Mouse (Mus musculus) megakaryocyte, embryonic 14.5 days (primary cell): ENCODE measurements around the gene Spint4. TPM values are rescaled to one million over a fixed set of nuclear protein-coding genes. Genes with fewer than 3 reads are reported as not detected.
"Not testable (repeated sequence)": the region's sequence is repeated elsewhere in the genome, so short reads cannot be mapped to it uniquely, and the experiment has no call there.

Experiments used
- H3K27me3 ChIP-seq: replicated peaks from 2 replicates; pipeline ENCODE3; 2012; ENCODE audit warnings: inconsistent platforms
- H3K36me3 ChIP-seq: replicated peaks from 2 replicates; pipeline ENCODE3; 2012; ENCODE audit warnings: low read length, inconsistent platforms, mixed read lengths
- H3K4me1 ChIP-seq: 2 replicates; pipeline ENCODE4 v1.6.1; 2012; ENCODE audit warnings: inconsistent platforms
- H3K4me3 ChIP-seq: replicated peaks from 2 replicates; pipeline ENCODE3; 2012; ENCODE audit warnings: moderate library complexity, mild to moderate bottlenecking, inconsistent platforms
- H3K9me3 ChIP-seq: 2 replicates; pipeline ENCODE4 v1.6.1; 2012; ENCODE audit warnings: inconsistent platforms
- FLI1 ChIP-seq: IDR thresholded peaks from 2 replicates; pipeline ENCODE4 v1.6.1; 2012; ENCODE audit warnings: low read length, inconsistent platforms, mixed read lengths
- GATA1 ChIP-seq: IDR thresholded peaks from 3 replicates; pipeline ENCODE4 v1.6.1; 2012; ENCODE audit warnings: mixed read lengths, low read length, inconsistent platforms, borderline replicate concordance
- polyA plus RNA-seq: library from polyadenylated mRNA; stranded (reverse); fragments of >175 nt; gene quantifications from 2 replicates; pipeline ENCODE4 v1.2.3, GENCODE M21; 2012; ENCODE audit warnings: low replicate concordance; ENCODE audit not compliant: insufficient read depth

Spint4 gene
- polyA plus RNA-seq, 1 experiment = not detected

DNA sequence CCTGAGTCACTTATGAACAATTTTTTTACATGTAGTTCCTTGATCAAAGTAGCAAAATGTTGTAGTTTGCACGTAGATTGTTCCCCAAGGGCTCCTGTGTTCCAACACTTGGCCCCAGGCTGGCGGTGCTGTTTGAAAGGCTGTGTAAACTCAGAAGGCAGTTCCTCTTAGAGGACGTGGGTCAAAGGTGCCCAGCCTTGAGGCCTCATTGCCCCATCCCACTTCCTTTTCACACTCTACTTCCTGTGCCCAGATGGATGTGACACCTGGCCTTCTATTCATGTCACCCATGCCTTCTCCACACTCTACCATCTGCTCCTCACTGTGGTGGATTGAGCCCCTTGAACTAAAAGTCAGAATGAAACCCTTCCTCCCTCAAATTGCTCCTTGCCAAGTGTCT is 18.4 kb upstream of the Spint4 start:
- Histone ChIP-seq H3K36me3 (no peaks in the 10 kb centered on the region), H3K4me1 (peaks cover 14% of the 10 kb centered on the region), H3K9me3 (peaks cover 7% of the 10 kb centered on the region), H3K27me3 (peaks cover 6% of the 10 kb centered on the region), H3K4me3 (no peak overlapping the region)
- TF ChIP-seq GATA1 = no peak
- TF ChIP-seq FLI1 = no peak

GRCm38 (mm10) chr2:164684807-164685206 is 13.5 kb upstream of the Spint4 start, which contains the start of gene Wfdc13:
TSS of gene Wfdc13 (plus strand) at chr2:164685107.
- TF ChIP-seq FLI1 (no peak), GATA1 (no peak)
- Histone ChIP-seq H3K36me3 (no peaks in the 10 kb centered on the region), H3K9me3 (no peaks in the 10 kb centered on the region), H3K4me3 (no peak within 1 kb of the TSS), H3K4me1 (peaks cover 3% of the 10 kb centered on the region), H3K27me3 (peaks cover 14% of the 10 kb centered on the region)

- no peak overlapping the region for H3K4me3 ChIP-seq
- peaks cover 19% of the 10 kb centered on the region for H3K27me3 ChIP-seq
- peaks cover 8% of the 10 kb centered on the region; the same call in 1 of the 2 replicates for H3K9me3 ChIP-seq
- H3K36me3 ChIP-seq = no peaks in the 10 kb centered on the region
- peaks cover 5% of the 10 kb centered on the region; the same call in 1 of the 2 replicates for H3K4me1 ChIP-seq
- TF ChIP-seq GATA1 (no peak), FLI1 (no peak)
Observed at GRCm38 (mm10) chr2:164700959-164701358, 2.7 kb downstream of the Spint4 start.

DNA sequence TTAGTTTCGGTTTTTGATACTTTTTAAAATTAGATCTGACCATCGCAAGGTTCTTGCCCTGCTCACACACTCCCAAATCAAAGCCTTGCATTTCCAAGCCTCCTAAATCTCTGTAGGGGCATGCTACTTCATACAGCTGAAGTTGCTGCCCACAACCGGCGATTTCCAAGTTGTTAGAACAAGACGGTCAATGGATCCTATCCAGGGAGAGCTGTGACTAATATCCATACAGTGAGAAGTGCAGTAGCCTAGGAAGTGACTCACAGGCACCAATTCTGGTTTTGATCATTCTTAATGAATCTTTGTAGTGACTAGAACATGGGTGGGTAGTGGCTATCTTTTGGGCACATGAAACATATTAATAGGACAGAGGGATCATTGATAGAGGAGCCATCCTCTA is 3.5 kb downstream of the Spint4 start:
- H3K9me3 ChIP-seq = peaks cover 8% of the 10 kb centered on the region; the same call in 1 of the 2 replicates
- TF ChIP-seq GATA1 (no peak), FLI1 (no peak)
- peaks cover 19% of the 10 kb centered on the region for H3K27me3 ChIP-seq
- peaks cover 5% of the 10 kb centered on the region; the same call in 1 of the 2 replicates for H3K4me1 ChIP-seq
- no peaks in the 10 kb centered on the region for H3K36me3 ChIP-seq
- no peak overlapping the region for H3K4me3 ChIP-seq

GRCm38 (mm10) chr2:164704235-164704634 is 5.9 kb downstream of the Spint4 start:
- TF ChIP-seq GATA1 (no peak), FLI1 (no peak)
- Histone ChIP-seq H3K9me3 (peaks cover 8% of the 10 kb centered on the region; the same call in 1 of the 2 replicates), H3K4me3 (no peak overlapping the region), H3K36me3 (no peaks in the 10 kb centered on the region), H3K4me1 (peaks cover 5% of the 10 kb centered on the region; the same call in 1 of the 2 replicates), H3K27me3 (peaks cover 14% of the 10 kb centered on the region)

DNA sequence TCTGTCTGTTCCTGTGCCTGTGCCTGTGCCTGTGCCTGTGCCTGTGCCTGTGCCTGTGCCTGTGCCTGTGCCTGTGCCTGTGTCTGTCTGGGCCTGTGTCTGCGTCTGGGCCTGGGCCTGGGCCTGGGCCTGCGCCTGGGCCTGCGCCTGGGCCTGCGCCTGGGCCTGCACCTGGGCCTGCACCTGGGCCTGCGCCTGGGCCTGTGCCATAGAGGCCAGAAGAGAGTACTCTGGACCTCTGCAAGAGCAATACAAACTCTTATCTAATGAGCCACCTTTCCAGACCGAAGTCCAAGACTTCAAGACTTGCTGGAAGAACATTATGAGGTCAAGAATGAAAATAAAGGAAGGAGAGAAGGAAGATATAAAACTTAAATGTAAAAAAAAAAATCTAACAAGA is 7.0 kb downstream of the Spint4 start:
- Histone ChIP-seq H3K4me3 (no peak overlapping the region), H3K9me3 (peaks cover 8% of the 10 kb centered on the region; the same call in 1 of the 2 replicates), H3K36me3 (no peaks in the 10 kb centered on the region), H3K4me1 (no peaks in the 10 kb centered on the region), H3K27me3 (peaks cover 15% of the 10 kb centered on the region)
- TF ChIP-seq GATA1 = no peak
- TF ChIP-seq FLI1 = no peak

- Histone ChIP-seq H3K4me1 (no peaks in the 10 kb centered on the region), H3K4me3 (no peak overlapping the region), H3K36me3 (no peaks in the 10 kb centered on the region), H3K9me3 (peaks cover 8% of the 10 kb centered on the region; the same call in 1 of the 2 replicates), H3K27me3 (peaks cover 12% of the 10 kb centered on the region)
- TF ChIP-seq FLI1 (no peak), GATA1 (no peak)
Observed at GRCm38 (mm10) chr2:164705991-164706390, 7.7 kb downstream of the Spint4 start.

- Histone ChIP-seq H3K27me3 (peaks cover 15% of the 10 kb centered on the region), H3K4me3 (no peak within 1 kb of the TSS), H3K9me3 (no peaks in the 10 kb centered on the region), H3K4me1 (no peaks in the 10 kb centered on the region), H3K36me3 (no peaks in the 10 kb centered on the region)
- no peak for TF ChIP-seq FLI1
- TF ChIP-seq GATA1 = no peak
Observed at GRCm38 (mm10) chr2:164715005-164715404, 16.7 kb downstream of the Spint4 start, which contains the start of gene Spint5. TSS of gene Spint5 (plus strand) at chr2:164715305.

GRCm38 (mm10) chr2:164716194-164716786 is 18.0 kb downstream of the Spint4 start:
- H3K4me1 ChIP-seq, H3K4me3 ChIP-seq, H3K36me3 ChIP-seq, H3K9me3 ChIP-seq: not testable (repeated sequence)
- peaks cover 18% of the 10 kb centered on the region for H3K27me3 ChIP-seq

- peaks cover 21% of the 10 kb centered on the region for H3K27me3 ChIP-seq
- H3K36me3 ChIP-seq = no peaks in the 10 kb centered on the region
- peaks cover 11% of the 10 kb centered on the region; the same call in 1 of the 2 replicates for H3K9me3 ChIP-seq
- TF ChIP-seq FLI1 (no peak), GATA1 (no peak)
- H3K4me1 ChIP-seq = no peaks in the 10 kb centered on the region
- H3K4me3 ChIP-seq = no peak overlapping the region
Observed at GRCm38 (mm10) chr2:164723276-164723675, 25.0 kb downstream of the Spint4 start.
